Comparison of ENCODE assay signal across 9 mouse cellular contexts in the genomic region with DNA sequence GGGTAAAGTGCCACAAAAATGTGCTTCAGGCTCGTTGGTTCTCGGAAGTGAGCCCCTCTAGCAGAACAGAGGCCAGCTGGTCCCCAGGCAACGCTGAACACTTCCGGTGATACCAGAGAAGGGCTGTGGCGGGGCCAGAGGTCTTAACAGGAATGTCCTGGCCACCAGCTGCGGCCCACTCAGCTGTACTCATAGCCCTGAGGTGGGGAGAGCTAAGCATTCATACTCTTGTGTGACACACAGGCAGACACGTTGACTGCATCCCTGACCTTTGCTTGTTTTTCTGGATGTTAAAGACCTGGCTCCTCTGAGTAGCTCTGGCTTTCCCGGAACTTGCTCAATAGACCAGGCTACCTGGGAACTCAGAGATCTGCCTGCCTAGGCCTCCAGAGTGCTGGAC. TPM values are rescaled to one million over a fixed set of nuclear protein-coding genes. Genes with fewer than 3 reads are reported as not detected.
DNase-seq lines count a peak whose midpoint lies in the region; ATAC-seq lines count a peak whose summit lies in the region.
"Had no signal": no experiment of that assay in that cellular context is flagged by ENCODE, and none has a peak within 500 bp of the region (broad histone marks: within the 10 kb centered on the region; RNA-seq: fewer than 3 reads in every experiment).

No protein-coding gene starts in this region.

- WGBS in liver, embryonic 15.5 days (ENCODE audit: insufficient replicate concordance), result 56% methylated on average over 8 of the region's 8 CpGs
- 57% methylated on average over 8 of the region's 8 CpGs for WGBS in liver, embryonic 11.5 days
- WGBS in kidney, embryonic 15.5 days, result 31% methylated on average over 8 of the region's 8 CpGs

- no peak overlapping the region for H3K9ac ChIP-seq in liver, embryonic 15.5 days
- H3K9ac ChIP-seq in liver, embryonic 11.5 days (ENCODE audit: low read depth, low read length), result no peak overlapping the region
- H3K9ac ChIP-seq in kidney, embryonic 15.5 days, result no peak overlapping the region
- H3K9ac ChIP-seq: intestine, embryonic 15.5 days had no signal

- H3K36me3 ChIP-seq in liver, embryonic 15.5 days (replicated peaks), result no peaks in the 10 kb centered on the region
- H3K36me3 ChIP-seq in liver, embryonic 11.5 days (ENCODE audit: control insufficient read depth, insufficient read depth, low read length), result no peaks in the 10 kb centered on the region; the same call in 1 of the 2 replicates
- no peaks in the 10 kb centered on the region for H3K36me3 ChIP-seq in kidney, embryonic 15.5 days
- H3K36me3 ChIP-seq: intestine, embryonic 15.5 days had no signal

- no peak overlapping the region for H3K4me3 ChIP-seq in liver, embryonic 15.5 days (replicated peaks)
- H3K4me3 ChIP-seq in liver, embryonic 11.5 days (ENCODE audit: low read depth, low read length), result no peak overlapping the region
- H3K4me3 ChIP-seq in kidney, embryonic 15.5 days (replicated peaks), result no peak overlapping the region
- H3K4me3 ChIP-seq: intestine, embryonic 15.5 days had no signal

- ATAC-seq in liver, embryonic 15.5 days (ENCODE audit: insufficient read depth), result no peak
- no peak for ATAC-seq in liver, embryonic 11.5 days (replicated peaks; ENCODE audit: low FRiP score)
- ATAC-seq in kidney, embryonic 15.5 days (replicated peaks; ENCODE audit: low FRiP score), result peak; percentile 49; the same call in 1 of the 2 replicates
- ATAC-seq: intestine, embryonic 15.5 days had no signal

- H3K27me3 ChIP-seq in liver, embryonic 15.5 days, result no peaks in the 10 kb centered on the region
- no peaks in the 10 kb centered on the region for H3K27me3 ChIP-seq in liver, embryonic 11.5 days (replicated peaks; ENCODE audit: control insufficient read depth, insufficient read depth, low read length)
- no peaks in the 10 kb centered on the region for H3K27me3 ChIP-seq in kidney, embryonic 15.5 days
- H3K27me3 ChIP-seq: intestine, embryonic 15.5 days had no signal

- H3K9me3 ChIP-seq in liver, embryonic 15.5 days (replicated peaks), result no peaks in the 10 kb centered on the region
- H3K9me3 ChIP-seq in liver, embryonic 11.5 days (ENCODE audit: control insufficient read depth, low read length), result no peaks in the 10 kb centered on the region
- H3K9me3 ChIP-seq in kidney, embryonic 15.5 days (replicated peaks), result no peaks in the 10 kb centered on the region
- H3K9me3 ChIP-seq: intestine, embryonic 15.5 days had no signal

- H3K27ac ChIP-seq in liver, embryonic 15.5 days (replicated peaks), result 0 out of 2 replicates have a peak overlapping the region, but pooled peaks have one; percentile 33
- H3K27ac ChIP-seq in liver, embryonic 11.5 days (ENCODE audit: low read depth, low read length), result no peak overlapping the region
- H3K27ac ChIP-seq in kidney, embryonic 15.5 days, result 0 out of 2 replicates have a peak overlapping the region, but pooled peaks have one; percentile 48
- H3K27ac ChIP-seq: intestine, embryonic 15.5 days had no signal

- H3K4me2 ChIP-seq in liver, embryonic 15.5 days, result no peak overlapping the region
- no peak overlapping the region for H3K4me2 ChIP-seq in liver, embryonic 11.5 days
- no peak overlapping the region for H3K4me2 ChIP-seq in kidney, embryonic 15.5 days
- H3K4me2 ChIP-seq: intestine, embryonic 15.5 days had no signal

- intact Hi-C loops in left cerebral cortex, postnatal 14 days (cut with DNase I), result no loop called here

- no peak for DNase-seq in liver, embryonic 11.5 days (ENCODE audit: low spot score)
- DNase-seq in embryo, embryonic 11 days, result peak; percentile 70
- peak; percentile 42 for DNase-seq in lung, postnatal 36 days
- no peak for DNase-seq in left cerebral cortex, postnatal 14 days (ENCODE audit: low spot score in 2 of 2)
- DNase-seq in urinary bladder, adult 18-20 months (ENCODE audit: low spot score in 2 of 2), result no peak
- no peak for DNase-seq in spleen, adult 12 weeks (ENCODE audit: low spot score)

- H3K4me1 ChIP-seq in liver, embryonic 15.5 days (replicated peaks), result peaks cover 20% of the 10 kb centered on the region
- H3K4me1 ChIP-seq in liver, embryonic 11.5 days (replicated peaks; ENCODE audit: control insufficient read depth, insufficient read depth, low read length), result peaks cover 15% of the 10 kb centered on the region; the same call in 1 of the 2 replicates
- H3K4me1 ChIP-seq in kidney, embryonic 15.5 days, result peaks cover 8% of the 10 kb centered on the region; the same call in 1 of the 2 replicates
- H3K4me1 ChIP-seq: intestine, embryonic 15.5 days had no signal

RNA-seq across cellular contexts. Expression of a gene that starts 38.3 kb away (rescaled TPM):
- 19.3 and 23.4 TPM in 2 replicates for polyA plus RNA-seq in liver, embryonic 15.5 days (2015; fragmentation: Nextera tagmentation; extraction: Ambion mirVana)
- polyA plus RNA-seq in liver, embryonic 11.5 days (2014; fragmentation: Nextera tagmentation; extraction: Ambion mirVana), result 29.3 and 31.7 TPM in 2 replicates
- polyA plus RNA-seq in kidney, embryonic 15.5 days (2015; fragmentation: Nextera tagmentation; extraction: Ambion mirVana), result 41.4 and 45.8 TPM in 2 replicates
- 10 to 100 TPM; 22.6 to 24.9 TPM for total RNA-seq in left cerebral cortex, postnatal 14 days (2021)

RNA-seq across cellular contexts. Expression of a gene that starts 39.4 kb away (rescaled TPM):
- polyA plus RNA-seq in liver, embryonic 15.5 days (2015; fragmentation: Nextera tagmentation; extraction: Ambion mirVana), result 51.2 and 52.7 TPM in 2 replicates
- 92.8 and 104 TPM in 2 replicates for polyA plus RNA-seq in liver, embryonic 11.5 days (2014; fragmentation: Nextera tagmentation; extraction: Ambion mirVana)
- 112 and 114 TPM in 2 replicates for polyA plus RNA-seq in kidney, embryonic 15.5 days (2015; fragmentation: Nextera tagmentation; extraction: Ambion mirVana)
- total RNA-seq in left cerebral cortex, postnatal 14 days (2021), result 10 to 100 TPM; 53.6 to 55.9 TPM

Comparison
In these comparisons a context has a peak if more than half of its experiments do, and no peak if none do; other contexts are left out.
1. DNase-seq: peak in embryo, embryonic 11 days (single experiment) and lung, postnatal 36 days (single experiment); none in liver, embryonic 11.5 days (single experiment), left cerebral cortex, postnatal 14 days (0 of 2), urinary bladder, adult 18-20 months (0 of 2) and spleen, adult 12 weeks (single experiment).